Mouse (Mus musculus): ENCODE measurements around the gene Tns3. TPM values are rescaled to one million over a fixed set of nuclear protein-coding genes. Genes with fewer than 3 reads are reported as not detected.

The Tns3 gene
- polyA plus RNA-seq, 1 experiment from 2014 or later: 5.5 TPM

DNA sequence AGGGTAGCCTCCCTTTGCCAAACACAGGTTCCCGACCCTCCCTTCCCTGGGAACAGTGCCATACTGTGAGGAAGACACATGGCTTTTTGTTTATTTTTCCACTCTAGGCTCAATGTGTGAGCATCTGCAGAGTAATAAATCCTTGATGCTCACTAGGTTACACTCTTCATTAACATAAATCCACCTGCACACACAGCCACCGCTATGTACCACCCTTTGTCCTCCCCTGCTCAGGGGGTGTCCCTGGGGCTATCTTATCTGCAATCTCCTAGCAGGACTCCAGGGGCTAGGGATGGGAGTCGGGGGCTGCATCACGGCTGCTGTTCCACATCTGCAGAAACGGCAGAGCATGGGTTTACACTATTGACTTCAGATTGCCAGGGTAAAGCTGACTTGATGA lies 182.4 kb downstream of the Tns3 start:
- 17% methylated on average over 5 of the region's 5 CpGs for WGBS
- no peaks in the 10 kb centered on the region for H3K36me3 ChIP-seq (ENCODE audit: control insufficient read depth, insufficient read depth, low read length)
- H3K9ac ChIP-seq (replicated peaks; ENCODE audit: low read depth, low read length): no peak overlapping the region
- peak; percentile 83 for ATAC-seq (ENCODE audit: low read depth)
- peaks cover 11% of the 10 kb centered on the region; the same call in 1 of the 2 replicates for H3K4me1 ChIP-seq (ENCODE audit: control insufficient read depth, insufficient read depth, low read length)
- no peak overlapping the region for H3K4me2 ChIP-seq (ENCODE audit: low read depth, low read length)
- peak overlapping the region; percentile 57; the same call in 1 of the 2 replicates for H3K27ac ChIP-seq (ENCODE audit: low read depth, low read length)
- no peaks in the 10 kb centered on the region for H3K9me3 ChIP-seq (ENCODE audit: control insufficient read depth, low read length)
- no peak overlapping the region for H3K4me3 ChIP-seq (ENCODE audit: low read depth, low read length)
- no peaks in the 10 kb centered on the region for H3K27me3 ChIP-seq (ENCODE audit: control insufficient read depth, insufficient read depth, low read length)

DNA sequence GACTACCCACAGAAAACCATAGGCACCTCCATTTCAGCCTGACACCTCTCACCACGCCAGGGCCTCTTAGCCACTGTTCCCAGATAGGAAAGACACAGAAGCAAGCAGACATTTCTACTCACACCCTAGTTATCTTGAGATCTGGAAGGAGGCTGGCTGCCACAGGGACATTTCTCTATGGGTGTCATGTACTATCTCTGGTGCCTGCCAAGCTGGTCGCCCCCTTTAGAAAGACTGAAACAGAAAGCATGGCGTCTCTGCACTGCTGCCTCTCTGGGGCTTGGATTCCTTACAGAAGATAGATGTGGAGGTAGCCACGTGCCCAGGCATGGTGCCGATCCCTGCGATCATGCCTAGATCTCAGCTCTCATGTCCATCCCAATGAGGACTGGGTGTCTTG lies 182.8 kb downstream of the Tns3 start:
- H3K9me3 ChIP-seq (ENCODE audit: control insufficient read depth, low read length): no peaks in the 10 kb centered on the region
- H3K36me3 ChIP-seq (ENCODE audit: control insufficient read depth, insufficient read depth, low read length): no peaks in the 10 kb centered on the region
- H3K4me2 ChIP-seq (ENCODE audit: low read depth, low read length): no peak overlapping the region
- H3K4me3 ChIP-seq (ENCODE audit: low read depth, low read length): no peak overlapping the region
- H3K27me3 ChIP-seq (ENCODE audit: control insufficient read depth, insufficient read depth, low read length): no peaks in the 10 kb centered on the region
- H3K27ac ChIP-seq (ENCODE audit: low read depth, low read length): 0 out of 2 replicates have a peak overlapping the region, but pooled peaks have one; percentile 35
- no peak for ATAC-seq (ENCODE audit: low read depth)
- H3K4me1 ChIP-seq (ENCODE audit: control insufficient read depth, insufficient read depth, low read length): peaks cover 11% of the 10 kb centered on the region; the same call in 1 of the 2 replicates
- WGBS: 63% methylated on average over 6 of the region's 6 CpGs
- no peak overlapping the region for H3K9ac ChIP-seq (replicated peaks; ENCODE audit: low read depth, low read length)

DNA sequence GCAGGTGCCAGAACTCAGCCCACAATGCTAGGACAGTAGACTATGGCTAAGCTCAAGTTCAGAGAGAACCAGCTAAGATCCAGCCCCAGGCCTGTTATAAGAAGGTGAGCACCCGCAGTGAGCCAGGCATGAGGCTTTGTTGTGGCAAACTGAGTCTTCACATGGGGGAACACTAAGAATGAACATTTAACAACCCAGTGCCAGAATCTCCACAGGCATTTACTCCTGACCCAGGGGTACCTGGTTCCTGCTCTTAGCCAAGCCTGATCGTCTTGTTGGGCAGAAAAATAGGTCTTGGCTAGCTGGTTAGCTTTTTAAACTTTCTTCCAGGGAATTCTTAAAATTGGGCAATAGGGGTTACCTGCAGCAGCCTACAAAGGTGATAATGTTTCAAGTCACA lies 184.5 kb downstream of the Tns3 start:
- no peak for ATAC-seq (ENCODE audit: low read depth)
- no peak overlapping the region for H3K27ac ChIP-seq (ENCODE audit: low read depth, low read length)
- H3K9me3 ChIP-seq (ENCODE audit: control insufficient read depth, low read length): no peaks in the 10 kb centered on the region
- WGBS: 84% methylated on average over 2 of the region's 2 CpGs
- H3K9ac ChIP-seq (replicated peaks; ENCODE audit: low read depth, low read length): no peak overlapping the region
- peaks cover 11% of the 10 kb centered on the region; the same call in 1 of the 2 replicates for H3K4me1 ChIP-seq (ENCODE audit: control insufficient read depth, insufficient read depth, low read length)
- H3K27me3 ChIP-seq (ENCODE audit: control insufficient read depth, insufficient read depth, low read length): no peaks in the 10 kb centered on the region
- no peak overlapping the region for H3K4me3 ChIP-seq (ENCODE audit: low read depth, low read length)
- H3K4me2 ChIP-seq (ENCODE audit: low read depth, low read length): no peak overlapping the region
- no peaks in the 10 kb centered on the region for H3K36me3 ChIP-seq (ENCODE audit: control insufficient read depth, insufficient read depth, low read length)

DNA sequence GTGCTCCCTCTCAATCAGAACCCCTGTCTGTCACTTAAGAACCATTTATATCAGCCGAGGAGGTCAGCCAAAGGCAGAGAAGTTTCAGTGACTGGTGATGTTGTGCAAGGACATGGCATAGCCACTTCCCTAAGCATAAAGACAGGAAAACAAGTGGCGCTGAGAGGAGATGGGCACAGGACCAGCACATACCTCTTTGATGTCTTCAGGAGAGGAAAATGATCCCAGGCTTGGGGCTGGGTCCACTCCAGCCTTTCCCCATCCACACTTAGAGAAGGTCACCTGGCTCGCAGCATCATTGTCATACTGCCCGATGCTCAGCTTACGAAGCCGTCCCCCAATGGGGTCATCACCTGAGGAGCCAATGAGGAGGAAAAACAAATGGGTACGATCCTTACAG lies 185.0 kb downstream of the Tns3 start:
- Histone ChIP-seq H3K9me3 (ENCODE audit: control insufficient read depth, low read length) (no peaks in the 10 kb centered on the region), H3K27ac (ENCODE audit: low read depth, low read length) (no peak overlapping the region), H3K9ac (replicated peaks; ENCODE audit: low read depth, low read length) (no peak overlapping the region), H3K4me1 (ENCODE audit: control insufficient read depth, insufficient read depth, low read length) (peaks cover 11% of the 10 kb centered on the region; the same call in 1 of the 2 replicates), H3K4me2 (ENCODE audit: low read depth, low read length) (no peak overlapping the region), H3K36me3 (ENCODE audit: control insufficient read depth, insufficient read depth, low read length) (no peaks in the 10 kb centered on the region), H3K4me3 (ENCODE audit: low read depth, low read length) (no peak overlapping the region), H3K27me3 (ENCODE audit: control insufficient read depth, insufficient read depth, low read length) (no peaks in the 10 kb centered on the region)
- no peak for ATAC-seq (ENCODE audit: low read depth)
- 95% methylated on average over 7 of the region's 7 CpGs for WGBS

DNA sequence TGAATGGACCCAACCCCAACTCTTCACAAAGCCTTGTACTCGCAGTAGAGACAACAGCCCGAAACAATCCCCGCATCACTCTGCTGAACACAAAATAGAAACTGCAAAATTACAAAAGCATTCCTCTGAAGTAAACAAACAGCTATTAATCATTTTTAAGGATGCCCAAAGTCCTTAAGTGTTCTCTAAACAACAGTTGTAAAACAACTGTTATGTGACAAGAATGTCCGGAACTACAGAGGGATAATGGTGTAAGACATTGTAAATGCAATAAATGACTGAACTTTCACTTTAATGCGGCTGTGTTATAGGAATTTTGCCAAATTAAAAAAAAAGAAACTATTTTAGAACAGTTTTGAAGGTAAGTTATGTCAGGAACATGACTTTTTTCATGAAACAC lies 190.7 kb downstream of the Tns3 start:
- H3K4me1 ChIP-seq (ENCODE audit: control insufficient read depth, insufficient read depth, low read length): 0 out of 2 replicates have a peak, but pooled peaks cover 1% of the 10 kb centered on the region
- H3K9ac ChIP-seq (replicated peaks; ENCODE audit: low read depth, low read length): no peak overlapping the region
- no peak overlapping the region for H3K4me2 ChIP-seq (ENCODE audit: low read depth, low read length)
- H3K9me3 ChIP-seq (ENCODE audit: control insufficient read depth, low read length): no peaks in the 10 kb centered on the region
- H3K36me3 ChIP-seq (ENCODE audit: control insufficient read depth, insufficient read depth, low read length): no peaks in the 10 kb centered on the region
- no peak for ATAC-seq (ENCODE audit: low read depth)
- no peaks in the 10 kb centered on the region for H3K27me3 ChIP-seq (ENCODE audit: control insufficient read depth, insufficient read depth, low read length)
- no peak overlapping the region for H3K4me3 ChIP-seq (ENCODE audit: low read depth, low read length)
- no peak overlapping the region for H3K27ac ChIP-seq (ENCODE audit: low read depth, low read length)
- 70% methylated on average over 5 of the region's 5 CpGs for WGBS

DNA sequence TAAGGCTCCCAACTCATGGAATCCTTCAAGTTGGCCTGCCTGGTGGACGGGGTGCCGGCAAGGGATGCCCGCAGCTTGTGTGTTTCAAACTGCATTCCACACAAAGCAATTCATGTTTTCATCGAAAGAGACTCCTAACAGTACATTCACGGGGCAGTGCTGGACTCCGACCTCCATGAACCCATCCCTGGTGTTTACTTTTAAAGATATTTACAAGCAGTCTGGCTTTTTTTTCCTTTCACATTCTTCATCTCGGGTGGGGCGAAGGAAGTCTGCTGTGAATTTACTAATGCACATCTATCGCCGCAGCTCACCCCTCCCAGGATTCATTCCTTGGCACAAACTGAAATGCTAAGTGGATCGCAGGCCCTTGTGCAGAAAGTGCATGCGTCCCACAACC lies 191.9 kb downstream of the Tns3 start:
- no peak for ATAC-seq (ENCODE audit: low read depth)
- 88% methylated on average over 12 of the region's 12 CpGs for WGBS

DNA sequence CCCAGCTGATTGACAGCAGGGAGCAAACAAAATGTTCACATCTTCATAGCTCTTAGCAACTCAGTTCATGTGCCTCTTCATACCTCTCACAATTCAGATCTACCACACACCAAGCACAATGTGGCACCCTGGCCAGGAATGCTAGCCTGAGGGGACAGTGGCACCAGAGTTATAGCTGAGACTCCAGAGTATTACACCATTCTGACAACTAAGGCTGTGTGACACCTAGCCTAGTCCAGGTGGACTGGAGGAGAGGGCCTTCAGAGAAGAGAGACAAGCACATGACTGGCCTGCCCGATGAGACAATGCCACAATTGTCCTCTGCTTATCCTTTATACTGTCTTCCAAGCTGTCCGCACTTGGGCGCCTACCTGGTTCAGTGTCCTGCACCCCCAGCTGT lies 192.8 kb downstream of the Tns3 start:
- no peaks in the 10 kb centered on the region for H3K36me3 ChIP-seq (ENCODE audit: control insufficient read depth, insufficient read depth, low read length)
- H3K4me3 ChIP-seq (ENCODE audit: low read depth, low read length): no peak overlapping the region
- no peaks in the 10 kb centered on the region for H3K27me3 ChIP-seq (ENCODE audit: control insufficient read depth, insufficient read depth, low read length)
- H3K9me3 ChIP-seq (ENCODE audit: control insufficient read depth, low read length): no peaks in the 10 kb centered on the region
- H3K27ac ChIP-seq (ENCODE audit: low read depth, low read length): no peak overlapping the region
- H3K9ac ChIP-seq (replicated peaks; ENCODE audit: low read depth, low read length): no peak overlapping the region
- WGBS: 97% methylated on average over 3 of the region's 3 CpGs
- no peak overlapping the region for H3K4me2 ChIP-seq (ENCODE audit: low read depth, low read length)
- peaks cover 13% of the 10 kb centered on the region; the same call in 1 of the 2 replicates for H3K4me1 ChIP-seq (ENCODE audit: control insufficient read depth, insufficient read depth, low read length)
- ATAC-seq (ENCODE audit: low read depth): no peak

More for the DNA sequence above, 191.9 kb downstream of the Tns3 start:
- H3K27me3 ChIP-seq (ENCODE audit: control insufficient read depth, insufficient read depth, low read length): no peaks in the 10 kb centered on the region
- no peak overlapping the region for H3K27ac ChIP-seq (ENCODE audit: low read depth, low read length)
- no peak overlapping the region for H3K4me2 ChIP-seq (ENCODE audit: low read depth, low read length)
- H3K9ac ChIP-seq (replicated peaks; ENCODE audit: low read depth, low read length): no peak overlapping the region
- H3K4me3 ChIP-seq (ENCODE audit: low read depth, low read length): no peak overlapping the region
- H3K4me1 ChIP-seq (ENCODE audit: control insufficient read depth, insufficient read depth, low read length): peaks cover 13% of the 10 kb centered on the region; the same call in 1 of the 2 replicates
- no peaks in the 10 kb centered on the region for H3K9me3 ChIP-seq (ENCODE audit: control insufficient read depth, low read length)
- no peaks in the 10 kb centered on the region for H3K36me3 ChIP-seq (ENCODE audit: control insufficient read depth, insufficient read depth, low read length)

DNA sequence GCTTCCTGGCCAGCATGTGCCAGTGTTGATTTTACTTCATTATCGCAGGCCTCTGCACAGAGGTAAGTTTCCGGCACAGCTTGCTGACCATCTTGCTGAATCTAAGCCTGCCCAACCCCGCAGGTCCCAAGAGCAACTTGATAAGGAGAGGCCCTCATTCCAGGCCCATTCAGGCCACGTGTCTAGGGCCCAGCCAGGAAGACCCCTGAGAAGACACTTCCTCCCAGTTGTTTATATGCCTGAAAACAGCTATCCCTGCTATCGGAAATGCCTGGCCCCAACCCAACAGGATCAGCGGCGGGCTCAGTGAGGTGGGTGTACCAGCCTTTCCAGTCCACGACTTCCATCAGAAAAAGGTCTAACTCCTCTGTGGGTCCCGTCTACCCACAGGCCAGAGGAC lies 194.8 kb downstream of the Tns3 start:
- Histone ChIP-seq H3K9me3 (ENCODE audit: control insufficient read depth, low read length) (no peaks in the 10 kb centered on the region), H3K36me3 (ENCODE audit: control insufficient read depth, insufficient read depth, low read length) (no peaks in the 10 kb centered on the region), H3K9ac (replicated peaks; ENCODE audit: low read depth, low read length) (no peak overlapping the region), H3K27me3 (ENCODE audit: control insufficient read depth, insufficient read depth, low read length) (no peaks in the 10 kb centered on the region), H3K27ac (ENCODE audit: low read depth, low read length) (no peak overlapping the region), H3K4me1 (ENCODE audit: control insufficient read depth, insufficient read depth, low read length) (peaks cover 13% of the 10 kb centered on the region; the same call in 1 of the 2 replicates), H3K4me2 (ENCODE audit: low read depth, low read length) (no peak overlapping the region), H3K4me3 (ENCODE audit: low read depth, low read length) (no peak overlapping the region)
- ATAC-seq (ENCODE audit: low read depth): no peak
- WGBS: 76% methylated on average over 9 of the region's 9 CpGs

DNA sequence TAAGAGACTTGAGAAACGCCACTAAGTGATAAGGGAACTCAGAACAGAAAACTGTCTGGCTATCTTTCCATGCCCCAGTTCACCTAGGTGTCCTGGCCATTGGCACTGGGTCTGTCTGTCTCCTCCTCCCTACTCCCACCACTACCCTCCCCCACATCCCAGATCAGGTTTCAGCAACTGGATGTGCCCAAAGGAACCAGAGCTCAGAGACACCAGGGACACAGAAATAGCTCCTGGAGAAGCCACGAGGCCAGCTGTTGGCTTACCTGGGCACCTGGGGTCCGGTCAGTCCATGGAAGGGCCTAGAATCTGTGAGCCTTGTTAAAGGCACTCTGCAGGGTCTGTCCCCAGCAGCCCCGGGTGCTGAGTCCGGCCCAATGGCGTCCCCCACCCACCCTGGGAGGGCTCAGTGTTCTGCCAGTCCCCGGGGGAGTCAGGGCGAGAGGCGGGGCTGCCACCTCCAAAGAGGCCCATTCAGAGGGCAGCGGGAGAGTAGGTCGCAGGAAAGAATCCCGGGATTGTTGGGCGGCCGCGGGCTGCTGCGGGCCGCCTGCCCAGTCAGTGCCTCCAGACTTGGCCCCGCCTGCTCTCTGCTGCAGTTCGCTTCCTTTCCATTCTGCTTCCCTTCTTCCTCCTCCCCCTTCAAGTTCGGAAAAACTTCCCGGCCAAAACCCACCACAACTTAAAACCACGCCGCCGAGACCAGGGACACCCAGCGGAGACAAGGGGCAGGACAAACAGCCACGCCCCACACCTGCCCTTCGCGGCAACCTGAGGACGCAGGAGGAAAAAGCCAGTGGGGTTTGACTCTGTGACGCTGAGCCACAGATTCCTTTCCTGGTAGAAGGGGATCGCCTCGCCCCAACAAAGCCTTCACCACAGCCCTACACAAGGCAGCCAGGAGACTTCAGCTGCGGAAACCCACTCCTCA lies 195.9 kb downstream of the Tns3 start:
- WGBS: 1% methylated on average over 33 of the region's 33 CpGs
- no peaks in the 10 kb centered on the region for H3K27me3 ChIP-seq (ENCODE audit: control insufficient read depth, insufficient read depth, low read length)
- H3K9ac ChIP-seq (replicated peaks; ENCODE audit: low read depth, low read length): peak overlapping the region; percentile 50
- no peaks in the 10 kb centered on the region for H3K36me3 ChIP-seq (ENCODE audit: control insufficient read depth, insufficient read depth, low read length)
- H3K4me1 ChIP-seq (ENCODE audit: control insufficient read depth, insufficient read depth, low read length): peaks cover 13% of the 10 kb centered on the region; the same call in 1 of the 2 replicates
- H3K27ac ChIP-seq (ENCODE audit: low read depth, low read length): peak overlapping the region; percentile 70
- H3K4me3 ChIP-seq (ENCODE audit: low read depth, low read length): peak overlapping the region; percentile 36
- no peaks in the 10 kb centered on the region for H3K9me3 ChIP-seq (ENCODE audit: control insufficient read depth, low read length)
- H3K4me2 ChIP-seq (ENCODE audit: low read depth, low read length): peak overlapping the region; percentile 75
- peak; percentile 86 for ATAC-seq (ENCODE audit: low read depth)

All from neural tube, embryonic 14.5 days (tissue).